Mouse (Mus musculus) hindbrain, embryonic 11.5 days (tissue): ENCODE measurements around the gene Lrrc37a. TPM values are rescaled to one million over a fixed set of nuclear protein-coding genes. Genes with fewer than 3 reads are reported as not detected.
"Not testable (repeated sequence)": the region's sequence is repeated elsewhere in the genome, so short reads cannot be mapped to it uniquely, and the experiment has no call there.

Source experiments
- ATAC-seq: fragments of 200-750 bp; cut with Nextera tagmentation; 2 replicates; pipeline ENCODE4 v1.8.0; 2017; ENCODE audit warnings: mild to moderate bottlenecking, moderate TSS enrichment, moderate library complexity; ENCODE audit not compliant: low FRiP score
- DNase-seq: peaks from one replicate; pipeline ENCODE4 v3.0.0-alpha.2; 2015; ENCODE audit warnings: low spot score
- H3K27ac ChIP-seq: fragments of 300-500 bp; sonication (generic); 2 replicates; pipeline ENCODE4 v1.5.1; 2014; ENCODE audit warnings: mild to moderate bottlenecking, low read depth, low read length
- H3K27me3 ChIP-seq: fragments of 300-500 bp; sonication (generic); 2 replicates; pipeline ENCODE4 v1.6.1; 2014; ENCODE audit warnings: mild to moderate bottlenecking, low read length, moderate library complexity, mixed read lengths; ENCODE audit not compliant: control insufficient read depth, insufficient read depth
- H3K36me3 ChIP-seq: fragments of 300-500 bp; sonication (generic); 2 replicates; pipeline ENCODE4 v1.6.1; 2014; ENCODE audit warnings: mild to moderate bottlenecking, low read length, moderate library complexity, mixed read lengths; ENCODE audit not compliant: control insufficient read depth, insufficient read depth
- H3K4me1 ChIP-seq: fragments of 300-500 bp; sonication (generic); replicated peaks from 2 replicates; pipeline ENCODE4 v1.6.1; 2014; ENCODE audit warnings: low read length, mixed read lengths; ENCODE audit not compliant: control insufficient read depth, insufficient read depth
- H3K4me2 ChIP-seq: fragments of 300-500 bp; sonication (generic); replicated peaks from 2 replicates; pipeline ENCODE4 v1.6.1; 2014; ENCODE audit warnings: mild to moderate bottlenecking, low read depth, low read length
- H3K4me3 ChIP-seq: fragments of 300-500 bp; sonication (generic); 2 replicates; pipeline ENCODE4 v1.5.1; 2014; ENCODE audit warnings: low read depth, low read length
- H3K9ac ChIP-seq: fragments of 300-500 bp; sonication (generic); 2 replicates; pipeline ENCODE4 v1.6.1; 2014; ENCODE audit warnings: low read depth, low read length
- H3K9me3 ChIP-seq: fragments of 300-500 bp; sonication (generic); 2 replicates; pipeline ENCODE4 v1.6.1; 2016; ENCODE audit warnings: low read length; ENCODE audit not compliant: control insufficient read depth
- WGBS: fragments of 180-500 bp; shearing (Covaris S2); extraction: QIAGEN DNeasy Blood & Tissue Kit; methylation state at CpG from one replicate; pipeline ENCODE4 v1.1.7; 2014; 5-methylcytosine and 5-hydroxymethylcytosine counted together
- polyA plus RNA-seq: library from polyadenylated mRNA; unstranded; fragments of >200 nt; fragmentation: Nextera tagmentation; extraction: Ambion mirVana; gene quantifications from 2 replicates; pipeline ENCODE4 v1.2.1, GENCODE M21; 2014

The Lrrc37a gene
- not detected in 2 replicates for polyA plus RNA-seq

- Histone ChIP-seq H3K9me3 (no peaks in the 10 kb centered on the region), H3K4me3 (no peak within 1 kb of the TSS), H3K27me3 (no peaks in the 10 kb centered on the region), H3K4me2 (no peak within 1 kb of the TSS), H3K36me3 (no peaks in the 10 kb centered on the region), H3K4me1 (no peaks in the 10 kb centered on the region), H3K9ac (no peak within 1 kb of the TSS), H3K27ac (no peak within 1 kb of the TSS)
- ATAC-seq (no peak), DNase-seq (no peak)
- WGBS = 90% methylated on average over 12 of the region's 12 CpGs
These were observed at the start of gene Lrrc37a for GRCm38 (mm10) chr11:103504497-103504896. Lrrc37a (minus strand) TSS chr11:103504597.

- not testable (repeated sequence) for H3K9ac ChIP-seq, H3K4me2 ChIP-seq, DNase-seq, H3K36me3 ChIP-seq, H3K27me3 ChIP-seq, H3K9me3 ChIP-seq, H3K27ac ChIP-seq, H3K4me1 ChIP-seq, ATAC-seq, H3K4me3 ChIP-seq
- 26% methylated on average over 1 of the region's 1 CpGs for WGBS
These were observed 30.6 kb upstream of the Lrrc37a start for GRCm38 (mm10) chr11:103534973-103535372.

- DNase-seq (no peak), ATAC-seq (no peak)
- 87% methylated on average over 2 of the region's 2 CpGs for WGBS
- H3K4me3 ChIP-seq = no peak overlapping the region
- no peaks in the 10 kb centered on the region for H3K9me3 ChIP-seq
- H3K27me3 ChIP-seq = no peaks in the 10 kb centered on the region
- H3K4me2 ChIP-seq = no peak overlapping the region
- H3K36me3 ChIP-seq = no peaks in the 10 kb centered on the region
- H3K4me1 ChIP-seq = no peaks in the 10 kb centered on the region
- no peak overlapping the region for H3K9ac ChIP-seq
- H3K27ac ChIP-seq = no peak overlapping the region
These were observed 7.7 kb upstream of the Lrrc37a start for GRCm38 (mm10) chr11:103512111-103512510.

- DNase-seq (peak; percentile 17), ATAC-seq (no peak)
- Histone ChIP-seq H3K4me1 (no peaks in the 10 kb centered on the region), H3K9ac (no peak overlapping the region), H3K9me3 (no peaks in the 10 kb centered on the region), H3K27me3 (no peaks in the 10 kb centered on the region), H3K4me2 (no peak overlapping the region), H3K27ac (no peak overlapping the region), H3K36me3 (no peaks in the 10 kb centered on the region), H3K4me3 (no peak overlapping the region)
- WGBS = 67% methylated on average over 7 of the region's 7 CpGs
These were observed 40.0 kb downstream of the Lrrc37a start for GRCm38 (mm10) chr11:103464443-103464842.

- H3K27ac ChIP-seq, H3K9ac ChIP-seq, H3K27me3 ChIP-seq, H3K4me3 ChIP-seq, H3K9me3 ChIP-seq, H3K4me1 ChIP-seq, H3K36me3 ChIP-seq, H3K4me2 ChIP-seq, ATAC-seq, DNase-seq: not testable (repeated sequence)
- WGBS = 32% methylated on average over 1 of the region's 1 CpGs
These were observed 53.3 kb downstream of the Lrrc37a start for GRCm38 (mm10) chr11:103451105-103451504.

GRCm38 (mm10) chr11:103449721-103450120 is 54.7 kb downstream of the Lrrc37a start:
- ATAC-seq, H3K9ac ChIP-seq, H3K27me3 ChIP-seq, H3K4me1 ChIP-seq, H3K36me3 ChIP-seq, H3K9me3 ChIP-seq, H3K4me3 ChIP-seq, H3K4me2 ChIP-seq, H3K27ac ChIP-seq, DNase-seq: not testable (repeated sequence)
- WGBS = 89% methylated on average over 13 of the region's 14 CpGs

- ATAC-seq (no peak), DNase-seq (no peak)
- H3K4me2 ChIP-seq = no peak overlapping the region
- H3K27me3 ChIP-seq = no peaks in the 10 kb centered on the region
- 96% methylated on average over 3 of the region's 3 CpGs for WGBS
- no peak overlapping the region for H3K9ac ChIP-seq
- no peaks in the 10 kb centered on the region for H3K36me3 ChIP-seq
- no peak overlapping the region for H3K4me3 ChIP-seq
- no peaks in the 10 kb centered on the region for H3K9me3 ChIP-seq
- no peaks in the 10 kb centered on the region for H3K4me1 ChIP-seq
- H3K27ac ChIP-seq = no peak overlapping the region
These were observed 60.7 kb downstream of the Lrrc37a start for GRCm38 (mm10) chr11:103443678-103444077.

GRCm38 (mm10) chr11:103436282-103436681 is 68.1 kb downstream of the Lrrc37a start:
- no peak overlapping the region for H3K4me3 ChIP-seq
- H3K9ac ChIP-seq = no peak overlapping the region

GRCm38 (mm10) chr11:103425031-103425430 is 79.4 kb downstream of the Lrrc37a start:
- ATAC-seq (no peak), DNase-seq (no peak)
- Histone ChIP-seq H3K4me2 (no peak overlapping the region), H3K9me3 (no peaks in the 10 kb centered on the region), H3K36me3 (no peaks in the 10 kb centered on the region), H3K27me3 (no peaks in the 10 kb centered on the region), H3K4me1 (no peaks in the 10 kb centered on the region), H3K4me3 (no peak overlapping the region), H3K27ac (no peak overlapping the region), H3K9ac (no peak overlapping the region)
- WGBS = 38% methylated on average over 5 of the region's 5 CpGs

More at GRCm38 (mm10) chr11:103436282-103436681, 68.1 kb downstream of the Lrrc37a start:
- 87% methylated on average over 5 of the region's 5 CpGs for WGBS
- no peaks in the 10 kb centered on the region for H3K4me1 ChIP-seq
- no peaks in the 10 kb centered on the region for H3K9me3 ChIP-seq
- H3K27me3 ChIP-seq = no peaks in the 10 kb centered on the region
- no peak for DNase-seq
- ATAC-seq = no peak
- no peak overlapping the region for H3K4me2 ChIP-seq
- no peak overlapping the region for H3K27ac ChIP-seq
- H3K36me3 ChIP-seq = no peaks in the 10 kb centered on the region
